9 mouse cellular contexts compared by ENCODE assay signal in the genomic region with DNA sequence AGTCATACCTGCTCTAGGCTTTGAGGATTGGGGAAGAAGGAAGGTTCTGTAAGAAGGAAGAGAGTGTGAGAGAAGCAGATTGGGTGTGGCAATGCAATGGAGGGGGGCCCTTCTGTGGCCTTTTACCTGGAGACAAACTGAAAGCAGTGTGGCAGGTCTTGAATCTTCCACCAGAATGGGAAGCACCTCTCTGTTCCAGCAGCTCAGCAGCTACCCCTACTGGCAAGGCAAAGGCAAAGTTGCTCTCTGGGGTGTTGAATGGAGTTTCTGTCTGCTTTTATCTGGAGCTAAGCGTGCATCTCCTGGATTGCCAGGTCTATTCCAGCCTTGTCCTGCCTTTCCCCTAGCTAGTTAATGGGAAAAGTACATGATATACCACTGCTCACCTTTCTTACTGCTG.
DNase-seq lines count a peak whose midpoint lies in the region; ATAC-seq lines count a peak whose summit lies in the region.
"Had no signal": no experiment of that assay in that cellular context is flagged by ENCODE, and none has a peak within 500 bp of the region (broad histone marks: within the 10 kb centered on the region; RNA-seq: fewer than 3 reads in every experiment).

No protein-coding gene starts in this region.

- ATAC-seq in midbrain, embryonic 15.5 days (replicated peaks), result no peak
- ATAC-seq in cerebellum, adult (ENCODE audit: insufficient number of reproducible peaks, low FRiP score, low TSS enrichment), result peak; percentile 73
- no peak; the same call in 1 of the 2 replicates for ATAC-seq in limb, embryonic 11.5 days (ENCODE audit: insufficient number of reproducible peaks, low FRiP score, low TSS enrichment, low read depth)
- no peak for ATAC-seq in erythroid progenitor cell, adult 5-6 weeks (replicated peaks; ENCODE audit: low FRiP score, poor library complexity, severe bottlenecking)

- H3K27me3 ChIP-seq in midbrain, embryonic 10.5 days (ENCODE audit: low read depth, poor library complexity, severe bottlenecking), result no peaks in the 10 kb centered on the region
- H3K27me3 ChIP-seq in midbrain, embryonic 15.5 days (replicated peaks), result no peaks in the 10 kb centered on the region
- no peaks in the 10 kb centered on the region for H3K27me3 ChIP-seq in limb, embryonic 11.5 days (ENCODE audit: control insufficient read depth, insufficient read depth, low read length)
- H3K27me3 ChIP-seq: embryonic facial prominence, embryonic 12.5 days had no signal

- H3K9ac ChIP-seq in midbrain, embryonic 15.5 days, result no peak overlapping the region
- no peak overlapping the region for H3K9ac ChIP-seq in limb, embryonic 11.5 days (ENCODE audit: low read length)
- H3K9ac ChIP-seq: embryonic facial prominence, embryonic 12.5 days had no signal

- no peak overlapping the region for H3K4me2 ChIP-seq in midbrain, embryonic 15.5 days
- H3K4me2 ChIP-seq in limb, embryonic 11.5 days (ENCODE audit: low read depth, severe bottlenecking), result no peak overlapping the region
- H3K4me2 ChIP-seq: embryonic facial prominence, embryonic 12.5 days had no signal

- no peaks in the 10 kb centered on the region for H3K4me1 ChIP-seq in midbrain, embryonic 10.5 days
- no peaks in the 10 kb centered on the region for H3K4me1 ChIP-seq in midbrain, embryonic 15.5 days
- H3K4me1 ChIP-seq in limb, embryonic 11.5 days (ENCODE audit: control insufficient read depth, insufficient read depth, low read length), result no peaks in the 10 kb centered on the region
- H3K4me1 ChIP-seq: embryonic facial prominence, embryonic 12.5 days had no signal

- WGBS in midbrain, embryonic 10.5 days, result 55% methylated on average over 1 of the region's 1 CpGs
- WGBS in midbrain, embryonic 15.5 days, result 23% methylated on average over 1 of the region's 1 CpGs
- 32% methylated on average over 1 of the region's 1 CpGs for WGBS in limb, embryonic 11.5 days

- DNase-seq in midbrain, embryonic 10.5 days (ENCODE audit: low spot score), result peak; percentile 29
- peak; percentile 13 to 49 for DNase-seq in frontal cortex, postnatal 25 days (ENCODE audit: low spot score in 2 of 2)
- peak; percentile 41 for DNase-seq in kidney, adult 9 months
- DNase-seq in limb, embryonic 11.5 days (ENCODE audit: low spot score), result peak; percentile 74
- peak; percentile 53 for DNase-seq in right cerebral cortex, adult 18-20 months

- H3K36me3 ChIP-seq in midbrain, embryonic 10.5 days, result no peaks in the 10 kb centered on the region
- H3K36me3 ChIP-seq in midbrain, embryonic 15.5 days (replicated peaks), result no peaks in the 10 kb centered on the region
- H3K36me3 ChIP-seq in limb, embryonic 11.5 days (ENCODE audit: control insufficient read depth, insufficient read depth, low read length), result no peaks in the 10 kb centered on the region
- H3K36me3 ChIP-seq: embryonic facial prominence, embryonic 12.5 days had no signal

- no peak overlapping the region for H3K27ac ChIP-seq in midbrain, embryonic 10.5 days (replicated peaks)
- no peak overlapping the region for H3K27ac ChIP-seq in midbrain, embryonic 15.5 days
- H3K27ac ChIP-seq in limb, embryonic 11.5 days (replicated peaks; ENCODE audit: low read depth, low read length), result no peak overlapping the region
- H3K27ac ChIP-seq: embryonic facial prominence, embryonic 12.5 days had no signal

- no peak overlapping the region for H3K4me3 ChIP-seq in midbrain, embryonic 10.5 days
- H3K4me3 ChIP-seq in midbrain, embryonic 15.5 days, result no peak overlapping the region
- H3K4me3 ChIP-seq in limb, embryonic 11.5 days (ENCODE audit: low read depth, low read length), result no peak overlapping the region
- H3K4me3 ChIP-seq: embryonic facial prominence, embryonic 12.5 days had no signal

- H3K9me3 ChIP-seq in midbrain, embryonic 10.5 days (replicated peaks), result no peaks in the 10 kb centered on the region
- no peaks in the 10 kb centered on the region for H3K9me3 ChIP-seq in midbrain, embryonic 15.5 days
- H3K9me3 ChIP-seq in limb, embryonic 11.5 days (ENCODE audit: control insufficient read depth, low read length), result no peaks in the 10 kb centered on the region
- H3K9me3 ChIP-seq: embryonic facial prominence, embryonic 12.5 days had no signal
